In the genomic region with DNA sequence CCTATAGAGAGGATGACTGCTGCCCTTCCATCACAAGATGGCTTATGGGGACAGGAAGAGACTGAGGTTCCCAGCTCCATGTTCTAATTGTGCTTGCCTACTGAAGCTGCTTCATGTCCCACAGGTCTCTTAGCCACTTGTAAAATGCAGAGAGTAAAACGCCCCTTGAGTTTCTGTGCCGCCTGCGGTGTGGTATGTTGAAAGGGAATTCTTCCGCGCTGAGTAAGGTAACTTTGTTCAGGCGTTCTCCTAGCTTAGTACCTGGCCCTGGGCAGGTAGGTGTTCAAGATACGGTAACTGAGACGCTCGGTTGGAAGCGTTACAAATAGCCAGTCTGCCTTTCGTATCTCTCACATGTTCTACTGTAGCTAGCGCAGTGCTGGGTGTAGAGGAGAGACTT, we compare ENCODE assay signal across 10 mouse cellular contexts. TPM values are rescaled to one million over a fixed set of nuclear protein-coding genes. Genes with fewer than 3 reads are reported as not detected.
DNase-seq lines count a peak whose midpoint lies in the region; ATAC-seq and TF ChIP-seq lines count a peak whose summit lies in the region.
"Had no signal": no experiment of that assay in that cellular context is flagged by ENCODE, and none has a peak within 500 bp of the region (broad histone marks: within the 10 kb centered on the region; RNA-seq: fewer than 3 reads in every experiment).

No protein-coding gene starts in this region.

- no peaks in the 10 kb centered on the region for H3K9me3 ChIP-seq in heart, embryonic 10.5 days
- no peaks in the 10 kb centered on the region for H3K9me3 ChIP-seq in lung, embryonic 14.5 days (ENCODE audit: low read depth, low read length)
- H3K9me3 ChIP-seq in hindbrain, embryonic 15.5 days, result no peaks in the 10 kb centered on the region
- no peaks in the 10 kb centered on the region for H3K9me3 ChIP-seq in neural tube, embryonic 12.5 days

- H3K4me1 ChIP-seq in heart, embryonic 10.5 days, result peaks cover 48% of the 10 kb centered on the region
- H3K4me1 ChIP-seq in lung, embryonic 14.5 days (ENCODE audit: insufficient read depth), result peaks cover 7% of the 10 kb centered on the region; the same call in 1 of the 2 replicates
- peaks cover 68% of the 10 kb centered on the region for H3K4me1 ChIP-seq in hindbrain, embryonic 15.5 days (replicated peaks)
- peaks cover 31% of the 10 kb centered on the region for H3K4me1 ChIP-seq in neural tube, embryonic 12.5 days

- no peaks in the 10 kb centered on the region for H3K36me3 ChIP-seq in heart, embryonic 10.5 days
- no peaks in the 10 kb centered on the region for H3K36me3 ChIP-seq in lung, embryonic 14.5 days (ENCODE audit: insufficient read depth)
- H3K36me3 ChIP-seq in hindbrain, embryonic 15.5 days, result no peaks in the 10 kb centered on the region
- no peaks in the 10 kb centered on the region for H3K36me3 ChIP-seq in neural tube, embryonic 12.5 days

- peak overlapping the region; percentile 49 for H3K4me3 ChIP-seq in heart, embryonic 10.5 days
- H3K4me3 ChIP-seq in lung, embryonic 14.5 days (ENCODE audit: low read depth, low read length), result no peak overlapping the region
- no peak overlapping the region for H3K4me3 ChIP-seq in hindbrain, embryonic 15.5 days
- no peak overlapping the region for H3K4me3 ChIP-seq in neural tube, embryonic 12.5 days

- ATAC-seq in lung, embryonic 14.5 days (ENCODE audit: insufficient read depth), result no peak
- ATAC-seq in hindbrain, embryonic 15.5 days (ENCODE audit: low FRiP score, low read depth), result no peak
- no peak for ATAC-seq in neural tube, embryonic 12.5 days (ENCODE audit: low FRiP score, low read depth)

- H3K9ac ChIP-seq in lung, embryonic 14.5 days, result no peak overlapping the region
- H3K9ac ChIP-seq in hindbrain, embryonic 15.5 days, result no peak overlapping the region
- no peak overlapping the region for H3K9ac ChIP-seq in neural tube, embryonic 12.5 days

- DNase-seq in heart, embryonic 10.5 days (ENCODE audit: low spot score), result no peak
- no peak for DNase-seq in heart, adult 9 months (ENCODE audit: low spot score in 2 of 2)
- DNase-seq in lung, embryonic 14.5 days, result peak; percentile 50
- DNase-seq in lung, postnatal 14 days, result no peak
- DNase-seq in cerebellum, postnatal 10 days, result no peak
- no peak for DNase-seq in layer of hippocampus, postnatal 10 days (ENCODE audit: low spot score in 2 of 2)

- WGBS in heart, embryonic 10.5 days, result 30% methylated on average over 12 of the region's 12 CpGs
- WGBS in lung, embryonic 14.5 days, result 32% methylated on average over 12 of the region's 12 CpGs
- WGBS in hindbrain, embryonic 15.5 days, result 42% methylated on average over 12 of the region's 12 CpGs
- 43% methylated on average over 12 of the region's 12 CpGs for WGBS in neural tube, embryonic 12.5 days

- peak overlapping the region; percentile 57 for H3K4me2 ChIP-seq in lung, embryonic 14.5 days
- peak overlapping the region; percentile 39 for H3K4me2 ChIP-seq in hindbrain, embryonic 15.5 days
- H3K4me2 ChIP-seq in neural tube, embryonic 12.5 days (replicated peaks), result peak overlapping the region; percentile 52; the same call in 1 of the 2 replicates

- TF ChIP-seq CTCF in lung, embryonic 14.5 days (IDR thresholded peaks at IDR 0.05; ENCODE audit: low read depth), result no peak

- peaks cover 40% of the 10 kb centered on the region for H3K27me3 ChIP-seq in heart, embryonic 10.5 days (ENCODE audit: insufficient read depth, poor library complexity, severe bottlenecking)
- H3K27me3 ChIP-seq in lung, embryonic 14.5 days (ENCODE audit: insufficient read depth, low read length), result no peaks in the 10 kb centered on the region
- H3K27me3 ChIP-seq in hindbrain, embryonic 15.5 days, result no peaks in the 10 kb centered on the region
- H3K27me3 ChIP-seq in neural tube, embryonic 12.5 days (replicated peaks), result 0 out of 2 replicates have a peak, but pooled peaks cover 9% of the 10 kb centered on the region

- 0 out of 2 replicates have a peak overlapping the region, but pooled peaks have one; percentile 25 for H3K27ac ChIP-seq in heart, embryonic 10.5 days
- no peak overlapping the region for H3K27ac ChIP-seq in lung, embryonic 14.5 days (ENCODE audit: low read depth)
- no peak overlapping the region for H3K27ac ChIP-seq in hindbrain, embryonic 15.5 days (replicated peaks)
- no peak overlapping the region for H3K27ac ChIP-seq in neural tube, embryonic 12.5 days

RNA-seq across cellular contexts. Expression of a gene that starts 17.9 kb away (rescaled TPM):
- not detected in 2 replicates for polyA plus RNA-seq in heart, embryonic 10.5 days (2016; fragmentation: Nextera tagmentation; extraction: Ambion mirVana)
- polyA plus RNA-seq in lung, embryonic 14.5 days (2014; fragmentation: Nextera tagmentation; extraction: Ambion mirVana), result not detected in 2 replicates
- 0.25 and 0.68 TPM in 2 replicates for polyA plus RNA-seq in hindbrain, embryonic 15.5 days (2015; fragmentation: Nextera tagmentation; extraction: Ambion mirVana)
- 0.74 and 0.86 TPM in 2 replicates for polyA plus RNA-seq in neural tube, embryonic 12.5 days (2016; fragmentation: Nextera tagmentation; extraction: Ambion mirVana)
- total RNA-seq in layer of hippocampus, postnatal 10 days (2021), result not detected
- total RNA-seq: hematopoietic stem cell, adult 5-6 weeks; left cerebral cortex, adult 8-10 months had no signal

RNA-seq across cellular contexts. Expression of a gene that starts 20.4 kb away (rescaled TPM):
- polyA plus RNA-seq in heart, embryonic 10.5 days (2016; fragmentation: Nextera tagmentation; extraction: Ambion mirVana), result 0.05 TPM in 1 of 2 replicates, not detected in the other
- 0.78 and 1.0 TPM in 2 replicates for polyA plus RNA-seq in lung, embryonic 14.5 days (2014; fragmentation: Nextera tagmentation; extraction: Ambion mirVana)
- 2.7 and 2.8 TPM in 2 replicates for polyA plus RNA-seq in hindbrain, embryonic 15.5 days (2015; fragmentation: Nextera tagmentation; extraction: Ambion mirVana)
- polyA plus RNA-seq in neural tube, embryonic 12.5 days (2016; fragmentation: Nextera tagmentation; extraction: Ambion mirVana), result 3.0 and 3.7 TPM in 2 replicates
- 1 to 10 TPM; 1.7 TPM for total RNA-seq in layer of hippocampus, postnatal 10 days (2021)
- total RNA-seq: hematopoietic stem cell, adult 5-6 weeks had no signal

RNA-seq across cellular contexts. Expression of a gene that starts 20.4 kb away (rescaled TPM):
- 0.12 and 0.49 TPM in 2 replicates for polyA plus RNA-seq in heart, embryonic 10.5 days (2016; fragmentation: Nextera tagmentation; extraction: Ambion mirVana)
- 1.9 and 3.1 TPM in 2 replicates for polyA plus RNA-seq in lung, embryonic 14.5 days (2014; fragmentation: Nextera tagmentation; extraction: Ambion mirVana)
- 14.1 and 16.2 TPM in 2 replicates for polyA plus RNA-seq in hindbrain, embryonic 15.5 days (2015; fragmentation: Nextera tagmentation; extraction: Ambion mirVana)
- polyA plus RNA-seq in neural tube, embryonic 12.5 days (2016; fragmentation: Nextera tagmentation; extraction: Ambion mirVana), result 11.7 and 11.9 TPM in 2 replicates
- total RNA-seq in layer of hippocampus, postnatal 10 days (2021), result 1 to 10 TPM; 4.9 TPM
- total RNA-seq: hematopoietic stem cell, adult 5-6 weeks had no signal
